Mouse (Mus musculus) ES-CJ7 (cell line): ENCODE measurements around the gene Rad17.

Source experiments
- DNase-seq: peaks from one replicate; pipeline ENCODE4 v3.0.0; 2011; ENCODE audit warnings: low read depth, low spot score

Gene Rad17

DNA sequence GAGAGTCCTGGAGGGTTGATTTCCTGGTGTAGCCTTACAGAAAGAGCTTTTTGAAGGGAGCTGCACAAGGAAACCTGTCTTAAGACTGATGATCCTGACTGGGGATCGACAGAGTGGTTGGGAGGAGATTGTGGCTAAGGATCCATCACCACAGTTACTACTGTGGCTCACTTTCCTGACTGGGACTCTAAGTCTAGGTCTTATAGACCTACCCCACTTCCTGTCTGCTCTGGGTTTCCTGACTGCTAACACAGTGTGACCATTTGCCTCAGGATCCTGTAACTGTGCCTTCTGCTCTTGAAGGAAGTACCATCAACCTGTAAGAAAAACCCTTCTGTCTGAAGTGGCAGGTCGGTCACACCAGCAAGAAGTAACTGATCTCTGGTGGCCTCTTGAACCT, 80.1 kb downstream of the Rad17 start:
- DNase-seq, result no peak

DNA sequence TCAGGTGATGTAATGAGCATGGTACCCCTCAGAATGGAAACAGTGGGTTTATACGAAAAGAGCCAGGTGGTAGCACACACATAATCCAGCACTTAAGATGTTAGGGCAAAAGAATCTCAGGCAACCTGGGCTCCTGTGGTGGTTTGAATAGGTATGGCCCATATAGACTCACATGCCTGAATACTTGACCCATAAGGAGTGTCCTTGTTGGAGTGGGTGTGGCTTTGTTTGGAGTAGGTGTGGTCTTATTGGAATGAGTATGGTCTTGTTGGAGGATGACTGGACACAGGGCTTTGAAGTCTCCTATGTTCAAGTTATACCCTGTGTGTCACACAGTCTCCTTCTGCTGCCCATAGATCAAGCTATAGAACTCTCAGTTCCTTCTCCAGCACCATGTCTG, 82.5 kb downstream of the Rad17 start:
- DNase-seq, result no peak
